Mouse (Mus musculus) adrenal gland, postnatal 10 days (tissue): ENCODE data around the gene Sgf29. TPM values are rescaled to one million over a fixed set of nuclear protein-coding genes. Genes with fewer than 3 reads are reported as not detected.

Source experiments
- DNase-seq: peaks from one replicate; pipeline ENCODE4 v3.0.0; 2021; ENCODE audit warnings: mixed read lengths
- total RNA-seq, 2 experiments: library from RNA; stranded (reverse); gene quantifications; 2 replicates each; pipeline ENCODE4 v1.2.3; 2021

Gene Sgf29
- total RNA-seq, 2 experiments from 2014 or later = 31.3 to 46.9 TPM

DNA sequence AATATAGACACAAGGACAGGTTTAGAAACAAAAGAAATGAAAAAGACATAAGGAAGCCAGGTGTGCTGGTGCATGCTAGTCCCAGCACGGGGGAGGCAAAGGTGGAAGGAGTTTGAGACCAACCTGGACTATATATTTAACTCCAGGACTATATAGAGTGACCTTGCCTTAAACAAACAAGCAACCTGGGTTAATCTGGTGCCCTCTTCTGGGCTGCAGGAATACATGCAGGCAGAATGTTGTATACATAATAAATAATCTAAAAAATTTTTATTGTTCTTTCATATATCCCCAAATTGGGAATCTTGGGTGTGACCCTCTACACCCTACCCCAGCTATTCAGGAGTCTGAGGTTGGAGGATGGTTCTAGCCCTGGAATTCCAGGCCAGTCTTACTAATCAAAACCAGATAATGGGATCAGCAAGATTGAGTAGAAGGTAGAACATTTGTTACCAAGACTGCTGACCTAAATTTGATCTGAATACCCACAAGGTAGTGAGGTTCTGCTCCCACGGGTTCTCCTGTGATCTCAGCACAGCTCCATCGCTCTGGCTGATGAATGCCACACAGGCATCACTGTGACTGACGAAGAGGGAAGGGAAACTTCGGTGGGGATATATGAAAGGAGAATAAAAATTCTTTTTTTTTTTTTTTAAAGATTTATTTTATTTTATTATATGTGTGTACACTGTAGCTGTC, 6.4 kb upstream of the Sgf29 start:
- no peak for DNase-seq

DNA sequence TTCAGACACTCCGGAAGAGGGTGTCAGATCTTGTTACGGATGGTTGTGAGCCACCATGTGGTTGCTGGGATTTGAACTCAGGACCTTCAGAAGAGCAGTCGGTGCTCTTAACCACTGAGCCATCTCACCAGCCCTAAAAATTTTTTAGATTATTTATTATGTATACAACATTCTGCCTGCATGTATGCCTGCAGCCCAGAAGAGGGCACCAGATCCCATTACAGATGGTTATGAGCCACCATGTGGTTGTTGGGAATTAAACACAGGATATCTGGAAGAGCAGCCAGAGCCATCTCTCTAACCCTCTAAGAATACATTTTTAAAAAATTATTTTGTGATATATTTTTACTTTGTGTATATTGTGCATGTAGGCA, 5.9 kb upstream of the Sgf29 start:
- peak; percentile 65 for DNase-seq

DNA sequence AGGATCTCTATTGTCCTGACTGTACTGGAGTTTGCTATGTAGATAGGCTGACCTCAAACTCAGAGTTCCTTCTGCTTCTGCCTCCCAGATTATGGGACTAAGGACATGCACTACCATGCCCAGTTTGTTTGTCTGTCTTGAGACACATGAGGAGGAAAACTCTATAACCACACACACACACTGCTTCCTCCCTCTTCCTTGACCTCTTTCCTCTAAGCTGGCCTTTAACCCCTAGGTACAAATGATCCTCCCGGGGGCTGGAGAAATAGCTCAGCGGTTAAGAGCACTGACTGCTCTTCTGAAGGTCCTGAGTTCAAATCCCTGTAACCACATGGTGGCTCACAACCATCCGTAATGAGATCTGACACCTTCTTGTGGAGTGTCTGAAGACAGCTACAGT, 4.8 kb upstream of the Sgf29 start:
- no peak for DNase-seq

DNA sequence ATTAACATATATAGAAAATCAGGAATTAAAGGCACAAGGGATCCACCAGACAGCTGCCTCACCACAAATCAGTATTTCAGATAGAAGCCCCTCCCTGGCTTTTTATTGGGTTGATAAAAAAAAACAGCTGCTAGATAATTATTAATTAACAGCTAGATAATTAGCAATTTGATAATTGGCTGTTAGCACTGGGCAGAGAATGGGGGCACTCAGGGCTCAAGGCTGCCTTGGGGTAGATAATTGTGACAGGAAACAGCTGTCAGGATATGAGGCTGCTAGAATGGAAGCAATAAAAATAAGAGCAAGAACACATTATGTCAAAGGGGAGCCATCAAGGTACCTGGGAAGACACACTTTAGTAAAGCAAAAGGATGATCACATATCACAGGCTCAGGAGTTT, 4.2 kb upstream of the Sgf29 start:
- no peak for DNase-seq

DNA sequence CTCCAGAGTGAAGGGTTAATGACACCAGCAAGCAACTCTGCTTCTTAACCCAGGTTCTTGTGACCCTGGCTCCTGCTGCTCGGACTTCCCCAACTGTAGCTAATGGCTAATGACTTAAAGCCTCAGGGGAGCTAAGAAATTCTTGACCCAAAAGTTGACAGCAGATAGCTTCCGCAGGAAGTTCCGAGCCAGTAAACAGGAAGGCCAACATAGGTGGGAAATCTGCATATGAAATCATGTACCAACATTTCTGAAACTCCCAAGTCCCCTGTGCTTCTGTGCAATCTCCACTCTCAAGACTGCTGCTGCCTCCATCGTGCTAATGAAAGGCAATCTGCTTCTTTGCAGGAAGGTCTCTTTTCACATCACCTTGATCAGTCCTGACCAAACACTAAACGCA, 3.4 kb upstream of the Sgf29 start:
- no peak for DNase-seq

DNA sequence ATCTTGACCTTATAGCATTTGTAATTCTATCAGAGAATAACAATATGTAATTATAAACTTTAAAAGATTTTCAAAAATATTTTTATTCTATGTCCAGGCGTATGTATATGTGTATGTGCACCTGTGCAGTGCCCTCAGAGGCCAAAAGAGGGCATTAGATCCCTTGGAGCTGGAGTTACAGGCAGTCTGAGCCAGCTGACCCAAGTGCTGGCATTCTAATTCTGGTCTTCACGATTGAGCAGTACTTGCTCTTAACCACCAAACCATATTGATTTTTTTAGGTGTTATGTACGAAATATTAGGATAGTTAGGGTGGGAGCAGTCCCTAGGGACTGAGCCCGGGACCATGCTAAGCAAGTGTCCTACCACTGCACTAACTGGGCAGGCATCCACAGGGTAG, 623 bp upstream of the Sgf29 start:
- no peak for DNase-seq

DNA sequence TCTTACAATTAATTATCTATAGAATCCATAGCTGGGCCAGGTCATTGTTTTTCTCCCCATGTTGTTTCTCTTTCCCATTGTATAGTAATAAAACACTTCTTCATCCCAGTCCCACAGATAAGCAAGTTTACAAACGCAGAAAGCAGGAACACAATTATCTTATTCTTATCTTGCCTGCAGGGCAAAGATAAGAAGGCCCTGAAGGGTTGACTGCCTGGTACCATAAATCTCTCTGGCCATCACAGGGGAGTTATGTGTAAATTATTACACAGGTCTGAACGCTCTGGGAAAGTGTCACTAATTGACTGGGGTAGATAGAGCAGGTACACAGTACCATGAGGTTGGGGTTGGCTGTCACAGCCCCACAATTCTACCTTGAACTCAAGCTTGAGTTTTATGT, 1.7 kb downstream of the Sgf29 start:
- no peak for DNase-seq

DNA sequence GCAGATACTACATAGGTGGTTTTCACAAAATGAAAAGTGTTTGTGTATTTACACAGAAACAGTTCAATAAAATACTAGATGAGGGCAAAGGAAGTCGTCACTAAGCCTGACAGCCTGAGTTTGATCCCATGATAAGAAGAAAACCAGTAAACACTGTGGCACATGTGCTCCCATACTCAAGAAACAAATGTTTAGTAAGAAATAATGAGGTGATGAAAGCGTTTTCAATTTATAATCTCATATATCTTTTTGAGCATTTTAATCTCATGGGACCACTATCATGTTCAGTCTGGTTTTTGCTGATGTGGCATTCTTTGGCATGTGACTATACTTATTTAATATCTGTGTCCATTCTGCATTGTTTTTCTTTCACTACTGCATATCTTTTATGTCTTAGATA, 4.9 kb downstream of the Sgf29 start:
- DNase-seq = no peak

DNA sequence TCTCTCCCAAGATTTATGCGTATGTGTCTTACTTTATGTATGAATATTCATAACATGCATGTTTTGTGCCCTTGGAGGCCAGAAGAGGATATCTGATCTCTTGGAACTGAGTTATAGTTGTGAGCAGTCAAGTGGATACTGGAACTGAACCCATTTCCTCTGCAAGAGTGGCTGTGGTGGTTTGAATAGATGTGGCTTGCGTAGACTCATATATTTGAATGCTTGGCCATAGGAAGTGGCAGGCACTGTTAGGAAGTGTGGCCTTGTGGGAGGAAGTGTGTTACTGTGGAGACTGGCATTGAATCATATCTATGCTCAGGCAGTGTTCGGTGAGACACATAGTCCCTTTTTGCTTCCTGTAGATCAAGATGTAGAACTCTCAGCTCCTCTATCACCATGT, 6.6 kb downstream of the Sgf29 start:
- DNase-seq = no peak

DNA sequence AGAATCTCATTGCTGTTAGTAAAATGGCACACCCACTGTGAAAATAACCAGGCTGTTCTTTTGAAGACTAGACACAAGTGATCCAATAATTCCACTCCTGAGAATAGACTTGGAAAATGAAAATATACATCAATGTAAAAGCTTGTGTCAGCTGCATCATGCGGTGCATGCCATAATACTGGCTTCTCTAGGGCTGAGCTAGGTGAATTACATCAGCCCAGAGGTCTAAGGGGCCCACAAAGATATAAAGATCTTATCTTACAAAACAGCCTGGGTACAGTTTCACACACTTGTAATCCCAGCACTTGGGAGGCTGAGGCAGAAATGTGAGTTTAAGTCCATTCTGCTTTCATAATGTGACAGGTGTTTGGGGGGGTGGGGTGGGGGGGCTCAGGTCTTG, 8.4 kb downstream of the Sgf29 start:
- no peak for DNase-seq

DNA sequence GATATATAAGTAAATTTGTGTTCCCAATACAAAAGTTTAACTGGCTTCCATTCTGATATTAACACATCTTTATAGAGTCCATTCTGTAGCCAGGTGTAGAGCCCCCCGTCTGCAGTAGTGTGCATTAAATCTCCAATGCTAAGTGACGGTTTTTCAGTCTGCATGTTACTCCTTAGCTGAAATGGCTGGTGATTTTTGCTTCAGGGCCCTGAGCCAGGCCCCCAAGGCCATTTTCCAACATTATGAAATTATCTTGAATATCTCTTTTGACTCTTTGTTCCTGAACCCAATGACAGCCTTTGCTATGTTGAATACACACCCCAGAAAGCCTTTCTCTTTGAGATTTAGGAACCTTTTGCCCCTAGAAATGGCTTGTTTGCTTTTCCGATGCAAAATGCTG, 10.7 kb downstream of the Sgf29 start:
- peak; percentile 40 for DNase-seq

DNA sequence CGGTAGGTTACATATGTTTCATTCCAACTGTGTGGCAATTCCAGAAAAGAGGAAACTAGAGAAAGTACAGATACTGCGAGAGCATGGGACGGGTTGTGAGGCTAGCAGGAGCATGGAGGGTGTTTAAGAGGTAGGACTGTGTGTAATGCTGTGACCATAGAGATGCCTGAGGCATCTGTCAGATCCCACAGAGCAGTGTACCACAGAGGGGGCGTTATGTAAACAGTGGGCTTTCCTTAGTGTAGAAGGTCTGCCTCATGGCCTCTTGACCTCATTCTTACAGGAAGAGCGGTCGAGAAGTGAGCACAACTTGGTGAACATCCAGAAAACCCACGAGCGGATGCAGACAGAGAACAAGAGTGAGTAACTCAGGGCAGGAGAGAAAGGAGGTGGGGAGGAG, 14.5 kb downstream of the Sgf29 start:
- no peak for DNase-seq

DNA sequence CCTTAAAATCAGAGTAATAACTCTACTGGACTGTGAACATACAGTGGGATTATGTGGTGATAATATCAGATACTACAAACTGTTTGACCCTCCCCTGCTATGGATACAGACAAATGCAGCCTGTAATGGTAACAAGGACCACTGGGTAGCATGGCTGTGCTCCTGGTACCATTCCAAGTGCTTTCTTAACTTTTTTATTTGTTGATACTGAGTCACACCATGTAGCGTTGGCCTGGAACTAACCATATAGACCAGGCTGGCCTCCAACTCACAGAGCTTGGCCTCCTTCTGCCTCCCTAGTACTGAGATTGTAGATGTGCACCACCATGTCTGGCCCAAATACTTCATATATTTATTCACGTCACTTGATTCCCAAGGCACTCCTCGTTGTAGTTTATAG, 16.2 kb downstream of the Sgf29 start:
- peak; percentile 47 for DNase-seq

DNA sequence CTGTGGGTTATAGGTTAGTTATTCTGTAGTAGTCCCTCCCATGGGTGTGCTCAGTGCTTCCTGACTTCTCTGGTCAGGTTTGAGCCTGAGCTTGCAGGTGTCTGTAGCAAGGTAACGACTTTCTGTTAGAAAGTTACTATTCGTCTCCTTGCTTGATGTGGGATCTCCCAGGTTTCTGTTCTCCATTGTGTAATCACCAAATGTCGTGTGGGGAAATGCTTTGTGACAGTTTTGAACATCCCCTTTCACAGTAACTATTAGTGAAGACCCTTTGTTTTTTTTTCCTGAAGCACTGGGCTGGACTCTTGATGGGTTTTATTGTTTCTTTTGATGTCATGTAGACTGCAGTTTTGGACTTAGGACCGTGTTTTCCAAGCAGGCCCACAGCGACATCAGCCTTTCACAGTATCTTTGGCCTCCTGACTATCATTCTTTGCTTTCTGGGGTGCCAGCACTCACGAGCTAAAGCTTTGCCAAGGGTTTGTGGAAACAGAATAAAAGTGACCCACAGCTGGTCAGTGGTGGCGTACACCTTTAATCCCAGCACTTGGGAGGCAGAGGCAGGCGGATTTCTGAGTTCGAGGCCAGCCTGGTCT, 18.5 kb downstream of the Sgf29 start:
- no peak for DNase-seq

DNA sequence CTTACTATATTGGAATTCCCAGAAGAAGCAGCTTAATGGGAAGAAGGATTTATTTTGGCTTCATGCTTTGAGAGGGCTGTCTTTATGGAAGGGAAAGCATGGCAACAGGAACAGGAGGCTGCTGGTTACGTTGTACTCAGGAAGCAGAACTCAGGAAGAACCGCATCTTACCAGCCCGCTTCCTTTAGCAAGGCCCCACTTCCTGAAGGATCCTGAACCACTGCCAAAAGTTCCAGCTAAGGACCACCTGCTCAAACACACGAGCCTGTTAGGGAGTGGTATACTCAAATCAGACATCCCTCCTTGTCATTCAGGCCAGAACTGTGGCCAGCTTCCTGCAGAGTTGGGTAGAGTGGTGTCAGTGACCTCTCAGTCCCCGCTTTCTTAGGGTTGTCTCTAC, 19.3 kb downstream of the Sgf29 start:
- peak; percentile 14 for DNase-seq

DNA sequence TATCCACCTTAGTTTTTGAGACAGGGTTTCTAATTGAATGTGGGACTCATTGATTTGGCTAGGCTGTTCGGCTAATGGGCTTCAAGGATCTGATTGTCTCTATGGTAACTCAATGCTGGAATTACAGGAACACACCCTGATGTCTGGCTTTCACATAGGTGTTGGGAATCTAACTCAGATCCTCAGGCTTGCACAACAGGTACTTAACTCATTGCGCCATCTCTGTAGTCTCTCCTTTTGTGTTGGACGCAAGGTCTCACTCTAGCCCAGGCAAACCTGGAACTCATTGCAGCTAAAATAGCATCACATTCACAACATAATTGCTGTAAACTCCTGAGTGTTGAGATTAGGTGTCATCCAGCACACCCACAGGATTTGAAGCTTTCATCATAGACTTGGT, 21.0 kb downstream of the Sgf29 start:
- no peak for DNase-seq

DNA sequence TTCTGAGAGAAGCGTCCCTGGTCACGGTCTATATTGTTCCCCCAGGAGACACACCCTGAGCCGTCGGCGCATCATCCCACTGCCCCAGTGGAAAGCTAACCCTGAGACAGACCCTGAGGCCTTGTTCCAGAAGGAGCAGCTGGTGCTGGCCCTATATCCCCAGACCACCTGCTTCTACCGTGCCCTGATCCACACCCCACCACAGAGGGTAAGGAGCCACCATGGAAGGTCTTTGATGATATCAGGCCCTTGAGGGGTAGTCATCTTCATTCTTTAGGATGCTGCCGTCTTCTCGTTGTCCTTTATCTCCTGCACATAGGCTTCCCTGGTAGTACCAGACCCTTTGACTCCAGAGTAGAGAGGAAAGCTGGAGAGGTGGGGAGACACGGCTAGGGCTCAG, 23.0 kb downstream of the Sgf29 start:
- DNase-seq = no peak

DNA sequence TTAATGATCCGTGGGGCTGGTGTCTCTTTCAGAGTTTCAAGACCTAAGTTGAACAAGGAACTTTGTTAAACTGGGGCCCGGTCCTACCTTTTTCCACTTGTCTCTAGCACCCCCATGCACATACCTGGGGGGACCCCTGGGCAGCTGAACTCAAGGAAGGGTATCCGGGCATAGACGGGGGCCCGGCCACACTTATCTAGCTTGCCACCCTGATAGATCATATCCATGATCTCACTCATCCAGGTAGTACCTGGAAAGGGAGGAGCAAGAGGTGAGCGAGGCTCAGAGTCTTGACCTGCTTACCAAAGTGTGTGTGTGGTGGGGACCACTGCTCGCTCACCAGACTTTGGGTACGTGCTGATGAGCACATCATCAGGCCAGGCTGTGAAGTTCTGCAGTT, 26.0 kb downstream of the Sgf29 start:
- no peak for DNase-seq

DNA sequence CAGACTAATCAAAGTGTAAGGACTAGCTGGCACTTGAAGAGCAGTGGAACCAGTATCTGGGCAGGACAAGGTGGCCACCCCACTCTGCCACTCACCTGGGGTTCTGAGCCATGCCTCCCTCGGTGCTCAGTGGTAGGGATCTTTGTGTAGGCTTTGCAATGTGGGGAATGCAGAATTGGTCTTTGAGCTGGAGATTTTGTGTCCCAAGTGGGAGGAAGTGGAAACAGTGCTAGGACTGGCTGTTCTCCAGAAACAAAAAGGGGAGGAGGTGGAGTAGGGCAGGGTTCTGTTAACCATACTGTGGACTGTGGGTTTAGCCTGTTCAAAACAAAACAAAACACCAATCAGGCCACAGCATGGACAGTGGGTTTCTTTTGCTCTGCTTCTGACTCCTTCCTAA, 27.1 kb downstream of the Sgf29 start, which contains the start of gene Sult1a1:
Gene Sult1a1, minus strand, starts transcription at position 226 of the 400 bp plus-strand sequence.
- DNase-seq = peak; percentile 66

DNA sequence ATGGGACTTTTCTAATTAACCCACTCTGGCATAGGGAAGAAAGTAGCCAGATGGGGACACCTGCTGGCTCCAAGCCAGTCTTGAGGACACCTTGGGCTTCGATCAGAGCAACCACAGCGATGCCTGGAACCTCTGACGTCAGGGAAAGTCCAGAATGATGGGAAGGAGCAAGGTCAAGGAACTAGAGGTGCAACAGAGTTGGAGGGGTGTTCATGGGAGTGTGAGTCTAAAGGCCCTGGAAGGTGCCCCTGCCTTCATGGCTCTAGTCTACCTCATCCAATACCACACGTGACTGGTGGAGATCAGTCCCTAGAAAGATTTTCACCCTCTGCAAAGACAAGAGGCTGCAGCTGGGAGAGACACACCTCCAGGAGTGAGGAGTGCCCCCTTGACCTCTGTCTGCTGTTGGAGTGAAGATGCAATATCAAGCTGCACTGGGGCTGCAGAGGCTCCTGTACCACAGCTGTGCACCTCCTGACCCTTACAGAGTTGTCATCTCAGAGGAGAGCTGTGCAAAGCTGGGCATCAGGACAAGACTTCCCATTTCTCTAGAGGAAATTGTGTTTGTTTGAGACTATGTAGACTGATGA, 27.6 kb downstream of the Sgf29 start:
- no peak for DNase-seq

DNA sequence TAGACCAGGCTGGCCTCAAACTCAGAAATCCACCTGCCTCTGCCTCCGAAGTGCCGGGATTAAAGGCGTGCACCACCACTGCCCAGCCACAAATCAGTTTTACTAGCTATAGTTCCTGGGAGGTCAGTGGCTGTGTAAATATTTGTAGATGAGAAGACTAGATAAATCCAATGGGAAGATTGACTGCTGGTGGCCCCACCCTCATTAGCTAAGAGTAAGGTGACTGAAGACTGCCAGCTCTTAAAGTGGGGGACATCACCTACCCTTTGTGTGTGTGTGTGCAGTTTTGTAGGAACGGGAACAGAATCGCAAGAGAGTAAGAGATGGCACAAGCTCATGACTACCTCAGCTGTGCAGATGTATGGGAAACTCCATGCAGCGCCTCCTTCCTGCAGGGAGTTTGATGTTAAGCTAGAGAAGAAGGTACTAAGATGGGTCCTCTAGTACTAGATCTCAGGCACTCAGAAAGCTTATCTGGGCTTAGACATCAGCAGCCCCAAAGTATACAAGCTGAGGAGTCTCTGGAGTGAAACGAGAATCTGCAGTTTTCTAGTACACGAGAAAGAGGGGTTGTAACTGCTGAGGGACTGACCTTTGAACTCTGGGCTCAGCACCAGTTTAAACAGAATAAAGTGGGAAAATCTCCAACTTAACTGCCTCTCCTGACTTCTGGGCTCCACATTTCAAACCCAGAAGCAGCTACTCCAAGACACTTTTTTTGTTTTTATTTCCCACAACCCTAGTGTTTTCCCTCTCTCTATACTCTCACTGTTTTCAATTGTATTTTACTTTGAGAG, 29.6 kb downstream of the Sgf29 start:
- DNase-seq = no peak

DNA sequence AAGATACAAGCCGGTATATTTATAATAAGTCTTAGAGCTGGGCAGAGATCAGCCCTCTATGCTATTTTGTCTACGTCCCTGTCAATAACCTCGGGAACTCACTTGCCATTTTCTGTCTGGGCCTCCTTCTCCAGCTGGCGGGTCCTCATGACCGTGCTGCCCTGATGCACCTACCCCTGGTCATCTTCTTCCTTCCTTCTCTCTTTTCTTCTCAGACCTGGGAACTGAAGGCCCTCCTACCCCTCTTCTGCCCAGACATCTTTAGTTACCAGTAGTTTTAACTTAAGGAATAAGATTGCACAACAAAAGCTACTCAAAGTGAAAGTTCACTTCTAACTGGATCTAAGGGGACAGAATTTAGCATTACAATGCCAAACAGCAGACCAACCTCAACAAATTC, 30.6 kb downstream of the Sgf29 start:
- DNase-seq = no peak

DNA sequence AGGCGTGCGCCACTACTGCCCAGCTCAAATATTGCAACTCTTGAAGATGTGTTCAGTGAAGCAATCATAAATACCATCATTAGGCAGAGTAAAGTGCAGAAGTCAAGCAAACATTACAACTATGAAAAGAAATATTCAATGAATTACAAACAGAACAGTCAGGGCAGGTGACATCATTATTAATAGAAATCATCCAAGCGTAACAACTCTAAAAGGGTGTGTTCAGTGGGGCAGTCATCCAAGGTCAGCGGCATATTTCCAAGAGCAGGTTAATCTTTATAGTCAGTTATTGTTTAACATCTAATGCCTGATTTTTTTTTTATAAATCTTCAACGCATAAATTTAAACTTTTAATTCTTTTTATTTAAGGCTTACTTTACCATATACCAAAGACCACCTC, 32.1 kb downstream of the Sgf29 start:
- no peak for DNase-seq
